Mouse (Mus musculus) lung, postnatal 0 days (tissue): Measurements from ENCODE around the gene Tnr.

Experiments used
- CTCF ChIP-seq: IDR thresholded peaks from 2 replicates; pipeline ENCODE4 v1.5.1; 2016; ENCODE audit warnings: antibody characterized with exemption, mild to moderate bottlenecking
- EP300 ChIP-seq: IDR thresholded peaks from 2 replicates; pipeline ENCODE4 v1.6.1; 2016; ENCODE audit warnings: antibody characterized with exemption, mild to moderate bottlenecking, control low read depth

- TF ChIP-seq CTCF = peak; percentile 19; the same call in 1 of the 2 replicates
- no peak for TF ChIP-seq EP300
Measured at GRCm38 (mm10) chr1:159816614-159817371, 293.2 kb downstream of the Tnr start.
